In the genomic region with DNA sequence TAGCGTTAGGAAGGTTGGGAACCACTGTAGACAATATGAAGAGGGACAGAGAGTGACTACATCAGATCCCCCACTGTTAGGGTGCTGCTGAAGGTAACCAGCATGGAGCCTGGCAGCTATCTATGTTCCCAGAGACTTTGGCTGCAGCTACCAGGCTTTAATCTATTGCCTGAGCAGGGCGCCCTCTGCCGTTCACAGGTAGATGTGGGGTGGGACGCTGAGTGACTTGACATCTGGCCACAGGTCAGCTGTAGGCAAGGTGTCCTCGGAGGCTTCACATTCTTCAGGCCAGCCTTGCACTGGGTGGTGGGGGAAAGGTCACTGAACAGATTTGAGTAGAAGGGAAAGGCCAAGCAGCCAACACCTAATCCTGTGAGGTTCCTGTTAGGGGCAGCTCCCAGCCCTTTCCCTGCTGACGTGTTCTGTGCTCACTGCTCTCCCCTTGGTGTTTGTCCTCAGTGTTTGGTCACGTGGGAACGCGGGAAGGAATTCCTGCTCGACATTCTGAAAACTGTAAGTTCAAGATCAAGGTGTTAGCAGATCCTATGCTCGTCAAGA, we compare ENCODE assay signal across 8 mouse cellular contexts. TPM values are rescaled to one million over a fixed set of nuclear protein-coding genes. Genes with fewer than 3 reads are reported as not detected.
DNase-seq lines count a peak whose midpoint lies in the region; ATAC-seq and TF ChIP-seq lines count a peak whose summit lies in the region.

No protein-coding gene starts in this region.

- TF ChIP-seq EP300 in heart, postnatal 0 days (IDR thresholded peaks at IDR 0.05; ENCODE audit: low read depth), result no peak

- peak; percentile 40; the same call in 1 of the 2 replicates for ATAC-seq in forebrain, embryonic 12.5 days (ENCODE audit: low FRiP score)
- ATAC-seq in forebrain, embryonic 15.5 days (replicated peaks), result no peak
- peak; percentile 52; the same call in 1 of the 2 replicates for ATAC-seq in common myeloid progenitor, adult 5-6 weeks (replicated peaks; ENCODE audit: low read depth, poor library complexity, severe bottlenecking)
- ATAC-seq in heart, postnatal 0 days (ENCODE audit: insufficient read depth, low read depth), result no peak
- peak; percentile 42 for ATAC-seq in midbrain, embryonic 12.5 days (ENCODE audit: low FRiP score, low read depth)

- H3K27me3 ChIP-seq in forebrain, embryonic 12.5 days, result peaks cover 77% of the 10 kb centered on the region
- 0 out of 2 replicates have a peak, but pooled peaks cover 3% of the 10 kb centered on the region for H3K27me3 ChIP-seq in forebrain, embryonic 15.5 days
- H3K27me3 ChIP-seq in heart, postnatal 0 days (ENCODE audit: control insufficient read depth, insufficient read depth, low read length), result peaks cover 49% of the 10 kb centered on the region
- H3K27me3 ChIP-seq in midbrain, embryonic 12.5 days, result peaks cover 84% of the 10 kb centered on the region

- DNase-seq in ZHBTc4 (ENCODE audit: low read depth, low spot score), result peak; percentile 83
- DNase-seq in heart, postnatal 0 days (ENCODE audit: low spot score), result peak; percentile 37
- peak; percentile 41 for DNase-seq in left cerebral cortex, adult 11 months (ENCODE audit: low spot score)
- DNase-seq in testis, postnatal 14 days (ENCODE audit: low spot score), result peak; percentile 31

- H3K4me3 ChIP-seq in forebrain, embryonic 12.5 days (replicated peaks), result no peak overlapping the region
- no peak overlapping the region for H3K4me3 ChIP-seq in forebrain, embryonic 15.5 days
- no peak overlapping the region for H3K4me3 ChIP-seq in heart, postnatal 0 days (ENCODE audit: low read depth, low read length)
- H3K4me3 ChIP-seq in midbrain, embryonic 12.5 days, result no peak overlapping the region

- peaks cover 30% of the 10 kb centered on the region for H3K4me1 ChIP-seq in forebrain, embryonic 12.5 days
- H3K4me1 ChIP-seq in forebrain, embryonic 15.5 days, result peaks cover 20% of the 10 kb centered on the region
- H3K4me1 ChIP-seq in heart, postnatal 0 days (ENCODE audit: control insufficient read depth, insufficient read depth), result no peaks in the 10 kb centered on the region
- peaks cover 19% of the 10 kb centered on the region; the same call in 1 of the 2 replicates for H3K4me1 ChIP-seq in midbrain, embryonic 12.5 days

- no peaks in the 10 kb centered on the region for H3K36me3 ChIP-seq in forebrain, embryonic 12.5 days (replicated peaks)
- no peaks in the 10 kb centered on the region for H3K36me3 ChIP-seq in forebrain, embryonic 15.5 days
- H3K36me3 ChIP-seq in heart, postnatal 0 days (replicated peaks; ENCODE audit: control insufficient read depth, insufficient read depth, low read length), result no peaks in the 10 kb centered on the region
- no peaks in the 10 kb centered on the region for H3K36me3 ChIP-seq in midbrain, embryonic 12.5 days

- H3K9ac ChIP-seq in forebrain, embryonic 12.5 days, result no peak overlapping the region
- no peak overlapping the region for H3K9ac ChIP-seq in forebrain, embryonic 15.5 days (replicated peaks)
- H3K9ac ChIP-seq in heart, postnatal 0 days (replicated peaks; ENCODE audit: low read depth, low read length), result no peak overlapping the region
- H3K9ac ChIP-seq in midbrain, embryonic 12.5 days (replicated peaks), result no peak overlapping the region

- WGBS in forebrain, embryonic 12.5 days, result 17% methylated on average over 11 of the region's 11 CpGs
- WGBS in forebrain, embryonic 15.5 days, result 21% methylated on average over 11 of the region's 11 CpGs
- 19% methylated on average over 11 of the region's 11 CpGs for WGBS in heart, postnatal 0 days
- WGBS in midbrain, embryonic 12.5 days, result 15% methylated on average over 11 of the region's 11 CpGs

- no peak overlapping the region for H3K27ac ChIP-seq in forebrain, embryonic 12.5 days
- H3K27ac ChIP-seq in forebrain, embryonic 15.5 days (replicated peaks), result no peak overlapping the region
- H3K27ac ChIP-seq in heart, postnatal 0 days (ENCODE audit: low read depth), result no peak overlapping the region
- no peak overlapping the region for H3K27ac ChIP-seq in midbrain, embryonic 12.5 days (replicated peaks)

- no peaks in the 10 kb centered on the region for H3K9me3 ChIP-seq in forebrain, embryonic 12.5 days
- H3K9me3 ChIP-seq in forebrain, embryonic 15.5 days, result no peaks in the 10 kb centered on the region
- H3K9me3 ChIP-seq in heart, postnatal 0 days (replicated peaks; ENCODE audit: control insufficient read depth, low read length), result no peaks in the 10 kb centered on the region
- H3K9me3 ChIP-seq in midbrain, embryonic 12.5 days, result no peaks in the 10 kb centered on the region

- H3K4me2 ChIP-seq in forebrain, embryonic 12.5 days, result no peak overlapping the region
- H3K4me2 ChIP-seq in forebrain, embryonic 15.5 days (replicated peaks), result no peak overlapping the region
- no peak overlapping the region for H3K4me2 ChIP-seq in heart, postnatal 0 days (ENCODE audit: low read depth, low read length)
- H3K4me2 ChIP-seq in midbrain, embryonic 12.5 days (replicated peaks), result no peak overlapping the region

- TF ChIP-seq CTCF in heart, postnatal 0 days (IDR thresholded peaks at IDR 0.05; ENCODE audit: low read depth), result peak; percentile 81

RNA-seq across cellular contexts. Expression of gene Spaca7, which starts 11.3 kb away (rescaled TPM):
- polyA plus RNA-seq in forebrain, embryonic 12.5 days (2016; fragmentation: Nextera tagmentation; extraction: Ambion mirVana), result not detected in 2 replicates
- not detected in 2 replicates for polyA plus RNA-seq in forebrain, embryonic 15.5 days (2015; fragmentation: Nextera tagmentation; extraction: Ambion mirVana)
- not detected in 2 replicates for total RNA-seq in common myeloid progenitor, adult 5-6 weeks (2017)
- not detected in 2 replicates for total RNA-seq in heart, postnatal 0 days (2014; rRNA removed; ENCODE audit: low replicate concordance)
- not detected in 2 replicates for polyA plus RNA-seq in heart, postnatal 0 days (2015; fragmentation: Nextera tagmentation; extraction: Ambion mirVana)
- not detected in 2 replicates for polyA plus RNA-seq in midbrain, embryonic 12.5 days (2016; fragmentation: Nextera tagmentation; extraction: Ambion mirVana)

Comparison
In these comparisons a context has a peak if more than half of its experiments do, and no peak if none do; other contexts are left out.
1. ATAC-seq: peak in forebrain, embryonic 12.5 days (single experiment), common myeloid progenitor, adult 5-6 weeks (single experiment) and midbrain, embryonic 12.5 days (single experiment); none in forebrain, embryonic 15.5 days (single experiment) and heart, postnatal 0 days (single experiment).
2. DNase-seq: peak in every context shown above with its lines; median percentile 83 in ZHBTc4; 41 in left cerebral cortex, adult 11 months; 37 in heart, postnatal 0 days; 31 in testis, postnatal 14 days.